Mouse (Mus musculus) right cerebral cortex, postnatal 14 days (tissue): ENCODE measurements around the gene Olfr509.
"Not testable (repeated sequence)": the region's sequence is repeated elsewhere in the genome, so short reads cannot be mapped to it uniquely, and the experiment has no call there.

Experiments
- DNase-seq: peaks from one replicate; pipeline ENCODE4 v3.0.0; 2022

The Olfr509 gene

DNA sequence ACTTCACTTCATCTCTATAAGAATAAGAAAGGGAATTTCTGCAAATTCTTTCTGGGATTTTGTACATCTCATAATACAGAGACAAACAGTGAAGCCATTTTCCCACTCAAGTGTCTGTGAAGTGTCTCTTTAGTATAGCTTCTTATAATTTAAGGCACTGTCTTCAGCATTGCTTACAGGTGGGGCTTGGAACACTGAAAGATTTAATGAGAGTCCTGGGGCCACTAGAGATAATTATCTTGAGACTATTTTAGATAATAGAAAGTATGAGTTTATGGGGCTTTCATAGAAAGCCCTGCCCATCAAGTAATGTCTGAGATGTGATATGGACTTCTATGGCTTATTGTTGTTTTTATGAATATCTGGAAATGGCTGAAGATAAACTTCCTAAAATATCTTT lies at the start of gene Olfr509:
Gene Olfr509 (minus strand): TSS at position 101 of the 400 bp plus-strand sequence.
- DNase-seq, result no peak

- DNase-seq, result no peak
Observed at GRCm38 (mm10) chr7:108678886-108679285, 27.2 kb upstream of the Olfr509 start.

DNA sequence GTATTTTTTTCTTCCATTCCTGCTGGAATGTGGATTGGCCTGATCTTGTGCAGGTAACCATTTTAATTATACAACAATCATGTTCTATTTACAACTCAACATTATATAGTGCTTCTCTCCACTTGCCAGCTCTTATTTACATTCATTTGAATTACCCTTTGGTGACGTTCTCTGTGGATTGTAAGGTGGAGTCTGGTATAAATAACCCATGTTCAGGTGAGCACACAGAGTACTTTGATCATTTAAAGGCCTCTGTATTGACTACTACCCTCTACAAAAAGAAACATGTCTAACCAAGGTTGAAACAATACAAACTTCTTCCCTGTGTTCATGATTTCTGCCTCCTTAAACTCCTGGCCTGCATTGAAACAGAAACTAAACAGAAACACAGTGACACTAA lies 19.4 kb upstream of the Olfr509 start:
- no peak for DNase-seq

GRCm38 (mm10) chr7:108666118-108666517 lies 14.4 kb upstream of the Olfr509 start, which contains the start of gene Olfr510:
Gene Olfr510, plus strand, starts transcription at chr7:108666418.
- DNase-seq, result no peak

DNA sequence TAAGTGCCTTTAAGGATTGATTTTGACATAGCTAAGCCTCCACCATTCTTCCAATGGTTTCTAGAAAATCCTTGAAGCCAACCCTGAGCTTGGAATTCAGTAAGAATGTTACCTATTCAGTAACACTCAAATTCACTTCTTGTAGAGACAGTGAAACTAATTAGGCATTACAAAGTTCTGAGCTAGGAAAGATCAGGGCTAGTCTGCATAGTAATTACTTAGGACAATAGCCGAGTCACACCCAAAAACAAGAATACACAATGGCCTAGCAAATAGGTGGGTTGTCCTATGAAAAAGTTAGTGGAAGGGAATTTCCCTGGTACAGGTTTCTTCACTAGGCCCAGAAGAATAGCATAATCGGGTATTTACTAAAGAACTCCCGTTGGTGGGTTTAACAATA lies 10.7 kb upstream of the Olfr509 start:
- DNase-seq, result no peak

DNA sequence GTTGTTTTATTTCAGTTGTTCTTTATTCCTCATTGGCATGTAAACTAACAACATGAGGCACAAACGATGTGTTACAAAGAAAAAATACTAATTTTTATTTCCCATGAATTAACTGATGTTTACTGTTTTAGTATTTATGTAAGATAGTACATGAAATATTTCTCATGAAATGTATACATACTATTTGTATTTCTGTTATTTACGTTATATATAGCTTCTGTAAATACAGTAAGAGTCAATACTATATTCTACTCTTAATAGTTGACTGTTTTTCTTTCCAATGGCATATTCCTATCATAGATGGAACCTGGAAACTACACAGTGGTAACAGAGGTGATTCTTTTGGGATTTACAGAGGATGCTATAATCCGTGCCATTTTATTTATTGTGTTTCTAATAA lies 22.0 kb downstream of the Olfr509 start, which contains the start of gene Olfr508:
Gene Olfr508 (plus strand): TSS at position 301 of the 400 bp plus-strand sequence.
- DNase-seq, result no peak

GRCm38 (mm10) chr7:108621514-108621913 lies 30.2 kb downstream of the Olfr509 start, which contains the start of gene Olfr507:
Gene Olfr507, plus strand, starts transcription at chr7:108621814.
- DNase-seq, result no peak

DNA sequence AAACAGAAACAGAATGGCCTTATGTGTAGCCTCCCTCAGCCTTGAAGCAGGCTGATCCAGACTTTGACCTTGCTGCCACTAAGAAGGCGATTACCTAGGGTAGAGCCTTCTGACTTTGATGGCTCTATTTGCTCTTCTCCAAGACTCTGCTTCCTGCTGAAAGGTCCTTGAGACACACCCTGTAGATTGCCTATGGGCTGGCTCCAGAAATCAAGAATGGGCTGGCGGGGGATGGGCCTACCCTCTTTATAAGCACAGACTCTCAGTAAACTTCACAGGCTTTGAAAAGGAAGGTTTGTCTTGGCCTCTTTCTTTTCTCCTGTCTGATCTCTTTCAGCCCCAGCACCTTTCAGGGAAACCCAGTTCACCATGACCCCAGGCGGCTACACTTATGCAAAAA lies 34.9 kb downstream of the Olfr509 start:
- not testable (repeated sequence) for DNase-seq

DNA sequence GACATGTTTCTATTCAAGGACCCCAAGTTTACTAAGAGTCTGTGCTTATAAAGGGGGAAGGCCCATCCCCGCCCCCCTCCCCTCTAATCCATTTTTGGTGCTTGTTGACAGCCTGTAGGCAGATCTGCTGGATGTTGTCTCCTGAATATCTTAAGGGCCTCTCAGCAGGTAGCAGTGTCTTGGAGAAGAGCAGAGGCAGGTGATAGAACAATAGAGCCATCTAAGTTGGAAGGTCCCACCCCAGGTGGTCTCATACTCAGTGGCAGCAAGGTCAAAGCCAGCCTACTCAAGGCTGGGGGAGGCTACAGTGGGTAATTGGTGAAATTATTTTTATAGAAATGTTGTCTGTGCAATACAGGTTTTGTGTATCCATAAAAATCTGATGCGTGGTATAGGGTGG lies 37.6 kb downstream of the Olfr509 start:
- DNase-seq, result no peak

DNA sequence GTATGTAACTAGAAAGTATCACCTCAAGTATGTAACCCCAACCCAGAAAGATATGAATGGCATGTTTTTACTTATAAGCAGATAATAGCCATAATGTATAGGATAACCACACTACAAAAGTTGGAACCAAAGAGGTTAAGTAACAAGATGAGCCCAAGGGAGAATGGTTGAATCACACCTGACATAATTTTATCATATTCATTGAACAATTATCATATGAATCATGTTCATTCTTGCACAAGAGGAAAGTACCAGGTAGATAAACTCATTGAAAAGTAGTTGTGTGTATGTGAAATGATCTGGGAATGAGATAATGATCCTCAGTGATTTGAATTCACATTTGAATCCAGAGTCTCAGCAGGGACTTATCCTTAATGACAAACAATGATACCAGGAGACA lies 41.2 kb downstream of the Olfr509 start, which contains the start of gene Olfr506:
Gene Olfr506 (plus strand): TSS at position 301 of the 400 bp plus-strand sequence.
- no peak for DNase-seq

GRCm38 (mm10) chr7:108601916-108602315 lies 49.8 kb downstream of the Olfr509 start:
- DNase-seq, result not testable (repeated sequence)
